ENCODE assay signal across 34 mouse cellular contexts in genomic region chr12:71371948-71372347, GRCm38 (mm10).
A peak's percentile ranks its signal among the peaks of the same experiment; 100 is the strongest.
DNase-seq lines count a peak whose midpoint lies in the region; ATAC-seq and TF ChIP-seq lines count a peak whose summit lies in the region.
"Had no signal": no experiment of that assay in that cellular context is flagged by ENCODE, and none has a peak within 500 bp of the region (broad histone marks: within the 10 kb centered on the region; RNA-seq: fewer than 3 reads in every experiment).

No protein-coding gene starts in this region.

- no peaks in the 10 kb centered on the region for H3K27me3 ChIP-seq in cerebellum, adult 2 months (ENCODE audit: control insufficient read depth, insufficient read depth, low read length)
- H3K27me3 ChIP-seq in heart, embryonic 12.5 days (replicated peaks) = no peaks in the 10 kb centered on the region
- H3K27me3 ChIP-seq in stomach, postnatal 0 days (ENCODE audit: control insufficient read depth, insufficient read depth, low read length) = no peaks in the 10 kb centered on the region
- H3K27me3 ChIP-seq: CH12.LX; embryonic facial prominence, embryonic 15.5 days; liver, embryonic 13.5 days; midbrain, embryonic 12.5 days; neural tube, embryonic 12.5 days had no signal

- 0 out of 2 replicates have a peak, but pooled peaks have one; percentile 53 for ATAC-seq in heart, embryonic 12.5 days (ENCODE audit: insufficient number of reproducible peaks, low FRiP score)
- no peak for ATAC-seq in stomach, postnatal 0 days (ENCODE audit: low FRiP score, low TSS enrichment)
- ATAC-seq: activated CD4-positive, CD25-positive, alpha-beta regulatory T cell, adult 4 months; lung, postnatal 0 days had no signal

- DNase-seq in cerebellum, postnatal 10 days = peak; percentile 22 to 27
- DNase-seq in cerebellum, adult 2 months = no peak
- DNase-seq in heart, adult 18-20 months = no peak
- DNase-seq in layer of hippocampus, adult 9-11 months = peak; percentile 16
- DNase-seq in layer of hippocampus, postnatal 36 days = no peak
- DNase-seq in stomach, postnatal 0 days (ENCODE audit: low spot score) = peak; percentile 16
- no peak for DNase-seq in right cerebral cortex, postnatal 14 days
- DNase-seq: adrenal gland, adult 2 months; adrenal gland, postnatal 36 days; cerebellum, adult 8-10 months; cerebellum, postnatal 36 days; embryo, embryonic 11 days; gastrocnemius, postnatal 25 days; heart, adult 2 months; heart, postnatal 10 days; kidney, adult 11 months; kidney, postnatal 36 days; liver, embryonic 13.5 days; lung, adult 18-20 months; lung, postnatal 4 days; right cerebral cortex, adult 18-20 months; right cerebral cortex, postnatal 4 days had no signal

- 58% methylated on average over 5 of the region's 5 CpGs for WGBS in cerebellum, adult 2 months
- 68% methylated on average over 5 of the region's 5 CpGs for WGBS in heart, embryonic 12.5 days
- 42% methylated on average over 5 of the region's 5 CpGs for WGBS in stomach, postnatal 0 days

- no peak overlapping the region for H3K4me2 ChIP-seq in heart, embryonic 12.5 days
- H3K4me2 ChIP-seq in stomach, postnatal 0 days (replicated peaks; ENCODE audit: low read depth) = no peak overlapping the region
- H3K4me2 ChIP-seq: embryonic facial prominence, embryonic 15.5 days; heart, embryonic 13.5 days; limb, embryonic 12.5 days; liver, embryonic 13.5 days; midbrain, embryonic 12.5 days; neural tube, embryonic 12.5 days had no signal

- no peak for TF ChIP-seq CTCF in cerebellum, adult 2 months (IDR thresholded peaks at IDR 0.05; ENCODE audit: borderline replicate concordance, insufficient read depth, low read depth, low read length)
- TF ChIP-seq CTCF in stomach, postnatal 0 days (IDR thresholded peaks at IDR 0.05; ENCODE audit: low read depth) = no peak

- H3K9me3 ChIP-seq in heart, embryonic 12.5 days (replicated peaks) = 0 out of 2 replicates have a peak, but pooled peaks cover 4% of the 10 kb centered on the region
- no peaks in the 10 kb centered on the region for H3K9me3 ChIP-seq in stomach, postnatal 0 days (ENCODE audit: control insufficient read depth, low read length)
- H3K9me3 ChIP-seq: embryonic facial prominence, embryonic 15.5 days; heart, embryonic 13.5 days; limb, embryonic 12.5 days; liver, embryonic 13.5 days; megakaryocyte, embryonic 14.5 days; midbrain, embryonic 12.5 days; neural tube, embryonic 12.5 days had no signal

- no peak overlapping the region for H3K9ac ChIP-seq in heart, embryonic 12.5 days
- H3K9ac ChIP-seq in stomach, postnatal 0 days (ENCODE audit: low read length) = no peak overlapping the region
- H3K9ac ChIP-seq: embryonic facial prominence, embryonic 15.5 days; heart, embryonic 13.5 days; limb, embryonic 12.5 days; liver, embryonic 13.5 days; midbrain, embryonic 12.5 days; neural tube, embryonic 12.5 days had no signal

- no peak overlapping the region for H3K27ac ChIP-seq in cerebellum, adult 2 months (ENCODE audit: insufficient read depth, low read length)
- H3K27ac ChIP-seq in heart, embryonic 12.5 days (ENCODE audit: poor library complexity, severe bottlenecking) = no peak overlapping the region
- H3K27ac ChIP-seq in stomach, postnatal 0 days (replicated peaks) = no peak overlapping the region
- H3K27ac ChIP-seq: embryonic facial prominence, embryonic 15.5 days; heart, adult 2 months; heart, embryonic 13.5 days; layer of hippocampus, adult 2 months; limb, embryonic 12.5 days; liver, embryonic 13.5 days; midbrain, embryonic 12.5 days; neural tube, embryonic 12.5 days had no signal

- TF ChIP-seq POLR2A in cerebellum, adult 2 months (IDR thresholded peaks at IDR 0.05; ENCODE audit: borderline replicate concordance, insufficient read depth, low read length) = no peak

- no peak for TF ChIP-seq EP300 in stomach, postnatal 0 days (optimal IDR thresholded peaks at IDR 0.05)

- no peaks in the 10 kb centered on the region for H3K36me3 ChIP-seq in heart, embryonic 12.5 days
- no peaks in the 10 kb centered on the region for H3K36me3 ChIP-seq in stomach, postnatal 0 days (ENCODE audit: control insufficient read depth, insufficient read depth, low read length)
- H3K36me3 ChIP-seq: embryonic facial prominence, embryonic 15.5 days; heart, embryonic 13.5 days; limb, embryonic 12.5 days; liver, embryonic 13.5 days; midbrain, embryonic 12.5 days; neural tube, embryonic 12.5 days had no signal

- peaks cover 7% of the 10 kb centered on the region; the same call in 1 of the 2 replicates for H3K4me1 ChIP-seq in cerebellum, adult 2 months (ENCODE audit: control insufficient read depth, insufficient read depth, low read length)
- H3K4me1 ChIP-seq in heart, embryonic 12.5 days (replicated peaks) = 0 out of 2 replicates have a peak, but pooled peaks cover 3% of the 10 kb centered on the region
- no peaks in the 10 kb centered on the region for H3K4me1 ChIP-seq in stomach, postnatal 0 days (replicated peaks; ENCODE audit: control insufficient read depth, insufficient read depth)
- H3K4me1 ChIP-seq: megakaryocyte, embryonic 14.5 days had no signal

- no peak overlapping the region for H3K4me3 ChIP-seq in cerebellum, adult 2 months (replicated peaks; ENCODE audit: insufficient read depth, low read depth, low read length)
- H3K4me3 ChIP-seq in heart, embryonic 12.5 days = no peak overlapping the region
- no peak overlapping the region for H3K4me3 ChIP-seq in stomach, postnatal 0 days (ENCODE audit: low read depth, low read length)
- H3K4me3 ChIP-seq: embryonic facial prominence, embryonic 15.5 days; heart, adult 2 months; heart, embryonic 13.5 days; layer of hippocampus, adult 2 months; limb, embryonic 12.5 days; liver, embryonic 13.5 days; megakaryocyte, embryonic 14.5 days; midbrain, embryonic 12.5 days; myocyte; neural tube, embryonic 12.5 days had no signal

Comparison
In these comparisons a context has a peak if more than half of its experiments do, and no peak if none do; other contexts are left out.
1. DNase-seq: peak in cerebellum, postnatal 10 days (2 of 2), layer of hippocampus, adult 9-11 months (single experiment) and stomach, postnatal 0 days (single experiment); none in cerebellum, adult 2 months (0 of 2), heart, adult 18-20 months (0 of 2), layer of hippocampus, postnatal 36 days (0 of 2) and right cerebral cortex, postnatal 14 days (single experiment).